Mouse (Mus musculus) B cell, adult 62 days (primary cell): ENCODE data around the gene Trpv2. TPM values are rescaled to one million over a fixed set of nuclear protein-coding genes. Genes with fewer than 3 reads are reported as not detected.

Experiments
- total RNA-seq: library from RNA; stranded (reverse); gene quantifications from 4 replicates; pipeline ENCODE4 v1.2.4, GENCODE M21; 2023

Gene Trpv2
- total RNA-seq: 47.0 to 49.8 TPM (median 47.3 TPM) in 4 replicates

GRCm38 (mm10) chr11:62573959-62574702, at the start of gene Trpv2:
Gene Trpv2 (plus strand): TSS chr11:62574486.

GRCm38 (mm10) chr11:62539089-62539890, 35.0 kb upstream of the Trpv2 start, which contains the start of gene Cenpv:
Gene Cenpv (minus strand): TSS chr11:62539261.

DNA sequence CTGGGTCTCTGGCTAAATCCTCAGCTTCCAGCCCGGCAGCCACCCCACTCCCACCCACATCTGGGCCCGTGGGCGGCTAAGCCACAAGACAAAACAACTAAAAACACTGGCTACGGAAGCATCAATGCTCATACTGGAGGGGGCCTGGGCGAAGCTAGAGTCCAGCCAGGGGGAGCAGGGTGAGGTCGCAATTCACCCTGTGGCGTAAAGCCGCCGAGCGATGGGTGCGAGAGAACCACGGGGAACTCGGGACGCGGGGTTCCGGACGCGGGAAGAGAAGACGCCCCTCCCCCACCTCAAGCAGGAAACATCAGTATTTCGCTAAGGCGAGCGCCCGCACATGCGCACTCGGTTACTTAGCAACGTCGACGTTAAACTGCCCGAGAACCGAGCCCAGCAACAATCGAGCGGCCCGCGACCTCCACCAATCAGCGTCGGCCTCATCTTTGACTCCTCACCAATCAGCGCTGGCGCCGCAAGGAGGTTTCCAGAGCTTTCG, 23.5 kb upstream of the Trpv2 start, which contains the start of gene Ubb:
TSS of gene Ubb (plus strand) at position 445 of the 499 bp plus-strand sequence.

DNA sequence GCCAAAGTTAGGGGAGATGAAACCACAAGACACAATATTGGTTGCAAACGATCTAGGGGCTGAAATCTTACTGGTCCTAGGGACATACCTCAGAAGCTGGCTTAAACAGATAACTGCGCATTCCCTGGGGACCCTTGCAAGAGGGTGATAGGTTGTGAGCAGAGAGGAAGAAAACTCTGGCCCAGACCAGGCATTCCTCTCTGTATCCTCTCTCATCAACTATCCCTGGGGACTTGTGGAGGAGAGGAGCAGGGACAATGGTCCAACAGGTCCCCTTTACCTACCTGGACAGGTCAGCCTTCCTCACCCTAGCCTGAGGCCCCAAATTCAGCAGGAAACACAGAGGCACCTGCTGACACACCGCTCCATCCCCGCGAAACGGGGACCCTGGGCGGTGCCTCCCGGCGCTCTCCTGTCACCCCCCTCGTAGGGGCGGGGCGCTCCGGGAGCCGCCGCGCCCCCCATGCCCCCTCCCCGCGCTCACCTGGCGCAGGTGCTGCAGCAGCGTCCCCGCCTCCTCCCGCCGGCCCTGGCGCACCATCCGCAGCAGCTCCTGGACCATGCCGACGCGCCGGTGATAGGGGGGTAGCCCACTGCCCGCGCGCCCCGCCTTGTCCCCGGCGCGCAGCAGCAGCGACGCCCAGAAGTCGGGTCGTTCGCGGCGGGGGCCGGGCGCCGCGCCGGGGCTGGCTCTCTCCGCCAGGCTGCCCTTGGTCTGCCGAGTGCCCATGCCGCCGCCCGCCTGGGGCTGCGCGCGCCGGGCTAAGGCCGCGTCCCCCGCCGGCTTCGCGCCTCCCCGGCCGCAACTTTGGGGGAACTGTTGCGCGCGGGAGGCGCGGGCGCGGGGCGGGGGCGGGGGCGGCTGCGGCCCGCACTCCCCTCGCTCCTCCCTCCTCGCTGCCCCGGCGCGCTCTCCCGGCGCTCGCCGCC, 73.6 kb downstream of the Trpv2 start, which contains the start of gene Lrrc75a:
TSS of gene Lrrc75a (minus strand) at position 863 of the 930 bp plus-strand sequence.

DNA sequence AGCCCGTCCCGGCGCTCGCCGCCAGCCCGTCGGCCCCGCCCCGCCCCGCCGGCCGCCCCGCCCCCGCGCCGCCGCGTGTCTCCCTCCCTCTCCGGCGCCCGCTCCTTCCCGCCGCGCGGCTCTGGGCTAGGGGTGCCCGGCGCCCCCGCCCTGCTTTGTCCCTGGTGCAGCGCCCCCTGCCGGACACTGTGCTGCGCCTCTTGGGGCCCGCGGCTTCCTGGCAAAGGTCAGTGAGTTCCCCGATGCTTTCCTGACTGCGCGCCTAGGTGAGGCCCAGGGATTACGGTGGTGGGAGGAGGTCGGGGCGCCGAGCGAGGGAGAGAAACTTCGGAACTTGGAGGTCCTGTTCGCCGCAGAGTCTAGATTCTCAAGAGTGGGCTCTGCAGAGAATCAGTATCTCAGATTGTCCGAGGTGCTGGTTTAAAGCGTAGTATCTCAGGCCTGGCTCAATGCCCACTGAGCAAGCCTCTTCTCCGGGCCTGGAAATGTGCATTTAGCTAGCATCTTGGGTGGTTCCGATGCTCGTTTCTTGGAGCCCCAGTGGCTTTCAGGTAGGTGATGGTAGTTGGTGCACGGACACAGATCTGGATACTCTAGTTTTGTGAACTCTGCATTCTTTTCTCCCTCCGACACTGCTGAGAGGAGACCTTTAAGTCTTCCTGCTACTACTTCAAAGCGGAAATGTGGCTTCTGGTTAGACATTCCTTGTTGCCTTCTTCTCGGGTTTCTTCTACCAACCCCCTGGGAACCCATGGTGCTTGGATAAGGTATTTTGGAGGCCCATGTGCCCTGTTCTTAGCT, 74.5 kb downstream of the Trpv2 start, which contains the start of gene Mmgt2:
TSS of gene Mmgt2 (plus strand) at position 74 of the 801 bp plus-strand sequence.

Other genes with a start within 250 kb of the Trpv2 start
- gene Pigl, start 116.0 kb upstream of the Trpv2 start, total RNA-seq: 6.5 to 7.8 TPM (median 7.4 TPM) in 4 replicates
- 319 to 372 TPM (median 347 TPM) in 4 replicates for gene Ncor1, start 115.9 kb upstream of the Trpv2 start, total RNA-seq
- gene Cenpv, start 35.2 kb upstream of the Trpv2 start, total RNA-seq: 1.1 to 1.8 TPM (median 1.8 TPM) in 3 of 4 replicates, not detected in the other
- 1,254 to 1,387 TPM (median 1,345 TPM) in 4 replicates for gene Ubb, start 23.3 kb upstream of the Trpv2 start, total RNA-seq
- 4.4 to 6.2 TPM (median 4.8 TPM) in 4 replicates for gene Lrrc75a, start 74.0 kb downstream of the Trpv2 start, total RNA-seq
- 23.7 to 27.5 TPM (median 24.2 TPM) in 4 replicates for gene Mmgt2, start 74.2 kb downstream of the Trpv2 start, total RNA-seq
- gene Zfp287, start 157.4 kb downstream of the Trpv2 start, total RNA-seq: 6.1 to 7.7 TPM (median 7.0 TPM) in 4 replicates
- gene Gm10428, start 178.6 kb downstream of the Trpv2 start, total RNA-seq: not detected in 4 replicates
- 0.89 to 2.7 TPM (median 2.2 TPM) in 4 replicates for gene Zfp286, start 215.0 kb downstream of the Trpv2 start, total RNA-seq
- gene Trim16, start 245.7 kb downstream of the Trpv2 start, total RNA-seq: 1.4 to 2.6 TPM (median 2.0 TPM) in 4 replicates